Mouse (Mus musculus): ENCODE data around the gene Brca2. TPM values are rescaled to one million over a fixed set of nuclear protein-coding genes. Genes with fewer than 3 reads are reported as not detected.

The Brca2 gene
- polyA plus RNA-seq, 1 experiment from 2014 or later: 14.6 TPM

- 88% methylated on average over 1 of the region's 1 CpGs for WGBS
Measured at GRCm38 (mm10) chr5:150519551-150519950, 2.9 kb upstream of the Brca2 start.

GRCm38 (mm10) chr5:150522867-150523234, 421 bp downstream of the Brca2 start:
- no peaks in the 10 kb centered on the region for H3K9me3 ChIP-seq
- peak overlapping the region; percentile 54 for H3K4me2 ChIP-seq (replicated peaks)
- H3K27me3 ChIP-seq: no peaks in the 10 kb centered on the region
- peak overlapping the region; percentile 67; the same call in 1 of the 2 replicates for H3K27ac ChIP-seq (replicated peaks)
- H3K4me1 ChIP-seq: peaks cover 11% of the 10 kb centered on the region
- WGBS: 6% methylated on average over 11 of the region's 11 CpGs
- H3K4me3 ChIP-seq: peak overlapping the region; percentile 64
- ATAC-seq (replicated peaks): no peak
- H3K36me3 ChIP-seq: no peaks in the 10 kb centered on the region
- H3K9ac ChIP-seq (replicated peaks): peak overlapping the region; percentile 73

More at GRCm38 (mm10) chr5:150519551-150519950, 2.9 kb upstream of the Brca2 start:
- H3K27ac ChIP-seq (replicated peaks): no peak overlapping the region
- no peak for ATAC-seq (replicated peaks)
- no peaks in the 10 kb centered on the region for H3K36me3 ChIP-seq
- H3K4me3 ChIP-seq: no peak overlapping the region
- H3K4me1 ChIP-seq: peaks cover 11% of the 10 kb centered on the region
- H3K9me3 ChIP-seq: no peaks in the 10 kb centered on the region
- no peak overlapping the region for H3K9ac ChIP-seq (replicated peaks)
- no peak overlapping the region for H3K4me2 ChIP-seq (replicated peaks)
- no peaks in the 10 kb centered on the region for H3K27me3 ChIP-seq

GRCm38 (mm10) chr5:150525239-150525638, 2.8 kb downstream of the Brca2 start:
- Histone ChIP-seq H3K4me2 (replicated peaks) (no peak overlapping the region), H3K36me3 (no peaks in the 10 kb centered on the region), H3K27ac (replicated peaks) (no peak overlapping the region), H3K9me3 (no peaks in the 10 kb centered on the region), H3K4me1 (peaks cover 11% of the 10 kb centered on the region), H3K4me3 (no peak overlapping the region), H3K27me3 (no peaks in the 10 kb centered on the region), H3K9ac (replicated peaks) (no peak overlapping the region)
- ATAC-seq (replicated peaks): no peak
- 84% methylated on average over 2 of the region's 2 CpGs for WGBS

- 100% methylated on average over 1 of the region's 1 CpGs for WGBS
- H3K4me2 ChIP-seq (replicated peaks): no peak overlapping the region
- H3K36me3 ChIP-seq: peaks cover 24% of the 10 kb centered on the region
- H3K27me3 ChIP-seq: no peaks in the 10 kb centered on the region
- no peak overlapping the region for H3K9ac ChIP-seq (replicated peaks)
- no peaks in the 10 kb centered on the region for H3K9me3 ChIP-seq
- no peak overlapping the region for H3K4me3 ChIP-seq
- H3K27ac ChIP-seq (replicated peaks): no peak overlapping the region
- no peak for ATAC-seq (replicated peaks)
- H3K4me1 ChIP-seq: no peaks in the 10 kb centered on the region
Measured at GRCm38 (mm10) chr5:150541302-150541701, 18.9 kb downstream of the Brca2 start.

DNA sequence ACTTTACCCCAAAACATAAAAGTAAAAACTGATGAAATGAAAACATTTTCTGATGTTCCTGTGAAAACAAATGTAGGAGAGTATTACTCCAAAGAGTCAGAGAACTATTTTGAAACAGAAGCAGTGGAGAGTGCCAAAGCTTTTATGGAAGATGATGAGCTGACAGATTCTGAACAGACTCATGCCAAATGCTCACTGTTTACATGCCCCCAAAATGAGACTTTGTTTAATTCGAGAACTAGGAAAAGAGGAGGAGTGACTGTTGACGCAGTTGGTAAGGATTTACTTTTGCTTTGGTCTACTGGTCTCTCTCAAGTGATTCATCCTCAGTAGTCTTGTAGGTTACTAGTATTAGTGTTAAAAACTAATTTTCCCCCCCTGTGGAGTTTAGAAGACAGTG, 20.8 kb downstream of the Brca2 start:
- H3K9ac ChIP-seq (replicated peaks): no peak overlapping the region
- H3K36me3 ChIP-seq: peaks cover 20% of the 10 kb centered on the region
- no peaks in the 10 kb centered on the region for H3K27me3 ChIP-seq
- H3K4me2 ChIP-seq (replicated peaks): no peak overlapping the region
- ATAC-seq (replicated peaks): no peak
- no peak overlapping the region for H3K27ac ChIP-seq (replicated peaks)
- no peak overlapping the region for H3K4me3 ChIP-seq
- H3K9me3 ChIP-seq: no peaks in the 10 kb centered on the region
- H3K4me1 ChIP-seq: no peaks in the 10 kb centered on the region
- 92% methylated on average over 2 of the region's 2 CpGs for WGBS

DNA sequence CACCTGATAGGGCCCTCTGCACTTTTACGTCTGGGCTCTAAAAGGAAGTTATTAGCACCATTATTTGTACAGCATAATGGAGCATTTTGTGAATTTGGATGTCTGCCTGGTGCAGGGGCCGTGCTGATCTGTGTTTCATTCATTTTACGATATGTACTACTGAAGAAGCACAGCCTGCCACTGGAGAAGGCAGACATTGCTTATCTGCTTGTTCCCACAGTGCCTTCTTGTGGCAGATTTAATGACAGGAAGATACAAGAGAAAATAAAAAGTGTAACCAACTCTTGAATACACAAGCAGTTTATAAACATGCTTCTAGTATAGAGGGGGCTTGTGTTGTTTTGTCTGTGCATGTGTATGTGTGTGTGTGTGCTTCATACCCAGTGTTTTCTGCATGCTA, 29.2 kb downstream of the Brca2 start:
- Histone ChIP-seq H3K4me3 (no peak overlapping the region), H3K36me3 (peaks cover 7% of the 10 kb centered on the region), H3K4me1 (no peaks in the 10 kb centered on the region), H3K27ac (replicated peaks) (0 out of 2 replicates have a peak overlapping the region, but pooled peaks have one; percentile 5), H3K4me2 (replicated peaks) (no peak overlapping the region), H3K9me3 (no peaks in the 10 kb centered on the region), H3K9ac (replicated peaks) (no peak overlapping the region), H3K27me3 (no peaks in the 10 kb centered on the region)
- no peak for ATAC-seq (replicated peaks)
- WGBS: 35% methylated on average over 3 of the region's 3 CpGs

DNA sequence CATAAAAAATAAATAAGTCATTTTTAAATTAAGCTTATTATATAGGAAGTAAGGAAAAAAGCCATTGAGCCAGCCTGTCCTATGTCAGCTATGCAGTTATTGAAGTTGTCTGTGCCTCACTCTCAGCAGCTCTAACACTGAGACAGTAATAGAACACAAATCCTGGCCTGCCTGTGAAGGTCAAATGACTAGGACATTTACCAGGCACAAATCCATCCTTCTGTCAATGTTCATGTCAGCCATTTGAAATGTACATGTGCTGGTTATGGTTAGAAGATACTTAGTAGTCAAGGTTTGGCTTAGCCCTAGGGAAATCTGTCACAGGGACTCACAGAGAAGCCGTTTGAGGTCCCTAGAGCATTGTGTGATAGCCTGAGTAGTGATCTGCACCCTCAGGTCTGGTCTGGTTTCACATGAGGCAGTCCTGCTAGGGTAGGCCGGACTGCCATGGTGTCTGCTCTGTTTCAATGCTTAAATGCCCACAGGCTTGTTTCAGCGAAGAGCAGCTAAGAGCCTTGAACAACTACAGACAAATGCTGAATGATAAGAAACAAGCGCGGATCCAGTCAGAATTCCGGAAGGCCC, 37.2 kb downstream of the Brca2 start:
- H3K4me2 ChIP-seq (replicated peaks): no peak overlapping the region
- no peak overlapping the region for H3K4me3 ChIP-seq
- no peaks in the 10 kb centered on the region for H3K27me3 ChIP-seq
- peaks cover 18% of the 10 kb centered on the region for H3K36me3 ChIP-seq
- H3K9ac ChIP-seq (replicated peaks): no peak overlapping the region
- no peak overlapping the region for H3K27ac ChIP-seq (replicated peaks)
- WGBS: 96% methylated on average over 6 of the region's 6 CpGs
- no peak for ATAC-seq (replicated peaks)
- H3K4me1 ChIP-seq: no peaks in the 10 kb centered on the region
- H3K9me3 ChIP-seq: no peaks in the 10 kb centered on the region

DNA sequence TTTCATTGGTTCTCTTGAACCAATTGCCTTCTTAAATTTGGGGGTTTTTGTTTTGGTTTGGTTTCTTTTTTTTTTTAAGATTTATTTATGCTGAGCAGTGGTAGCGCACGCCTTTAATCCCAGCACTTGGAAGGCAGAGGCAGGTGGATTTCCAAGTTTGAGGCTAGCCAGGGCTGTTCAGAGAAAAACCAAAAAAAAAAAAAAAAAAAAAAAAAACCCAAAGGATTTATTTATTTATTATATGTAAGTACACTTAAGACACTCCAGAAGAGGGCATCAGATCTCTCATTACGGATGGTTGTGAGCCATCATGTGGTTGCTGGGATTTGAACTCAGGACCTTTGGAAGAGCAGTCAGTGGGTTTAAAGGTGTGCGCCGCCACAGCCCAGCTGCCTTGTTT, 38.4 kb downstream of the Brca2 start:
- H3K4me2 ChIP-seq (replicated peaks): no peak overlapping the region
- no peak overlapping the region for H3K9ac ChIP-seq (replicated peaks)
- no peaks in the 10 kb centered on the region for H3K4me1 ChIP-seq
- WGBS: 95% methylated on average over 5 of the region's 5 CpGs
- no peak overlapping the region for H3K27ac ChIP-seq (replicated peaks)
- peaks cover 18% of the 10 kb centered on the region for H3K36me3 ChIP-seq
- H3K4me3 ChIP-seq: no peak overlapping the region
- no peaks in the 10 kb centered on the region for H3K9me3 ChIP-seq
- no peak for ATAC-seq (replicated peaks)
- no peaks in the 10 kb centered on the region for H3K27me3 ChIP-seq

DNA sequence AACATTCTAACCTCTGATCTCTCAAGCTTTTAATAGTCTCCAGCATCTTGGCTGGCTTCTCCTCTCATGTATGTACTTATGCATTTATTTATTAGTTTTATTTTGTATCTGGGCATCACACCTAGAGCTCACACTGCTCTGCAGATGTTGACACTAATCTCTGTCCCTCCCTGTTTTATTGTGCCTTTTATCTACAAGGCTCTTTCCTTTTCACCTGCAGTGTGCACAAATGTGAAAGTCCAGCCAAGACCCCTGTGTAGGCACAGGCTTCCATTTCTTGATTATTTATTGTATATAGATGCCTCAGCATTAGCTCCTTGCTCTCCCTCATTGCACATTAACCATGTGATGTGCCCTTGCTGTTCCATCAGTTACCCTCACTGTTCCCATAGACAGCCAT, 38.9 kb downstream of the Brca2 start:
- no peak overlapping the region for H3K4me3 ChIP-seq
- ATAC-seq (replicated peaks): no peak
- H3K9ac ChIP-seq (replicated peaks): no peak overlapping the region
- peaks cover 18% of the 10 kb centered on the region for H3K36me3 ChIP-seq
- no peaks in the 10 kb centered on the region for H3K9me3 ChIP-seq
- H3K4me2 ChIP-seq (replicated peaks): no peak overlapping the region
- H3K4me1 ChIP-seq: no peaks in the 10 kb centered on the region
- H3K27ac ChIP-seq (replicated peaks): no peak overlapping the region
- no peaks in the 10 kb centered on the region for H3K27me3 ChIP-seq

- WGBS: 89% methylated on average over 5 of the region's 5 CpGs
- no peak for ATAC-seq (replicated peaks)
- H3K9ac ChIP-seq (replicated peaks): no peak overlapping the region
Measured at GRCm38 (mm10) chr5:150561783-150562182, 39.4 kb downstream of the Brca2 start.

DNA sequence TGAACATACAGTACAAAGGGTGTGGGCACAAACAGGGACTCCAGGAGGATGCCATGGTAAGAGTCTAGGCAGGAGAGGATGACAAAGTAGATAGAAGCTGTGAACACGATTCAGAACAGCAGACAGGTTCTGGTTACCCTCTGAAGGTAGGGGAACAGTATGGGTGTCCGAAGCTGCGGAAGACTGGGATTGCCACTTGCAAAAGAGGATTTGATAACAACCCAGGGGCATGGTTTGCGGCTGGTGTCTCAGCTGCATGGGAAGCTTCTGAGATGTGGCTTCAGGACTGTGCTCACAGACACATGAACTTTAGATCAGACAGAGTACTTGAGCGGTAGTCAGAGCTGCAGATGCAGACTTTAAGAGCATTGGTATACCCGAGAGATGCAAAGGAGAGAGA, 42.0 kb downstream of the Brca2 start:
- Histone ChIP-seq H3K36me3 (peaks cover 14% of the 10 kb centered on the region), H3K9me3 (no peaks in the 10 kb centered on the region), H3K27me3 (no peaks in the 10 kb centered on the region), H3K4me3 (no peak overlapping the region), H3K4me2 (replicated peaks) (no peak overlapping the region), H3K4me1 (no peaks in the 10 kb centered on the region), H3K27ac (replicated peaks) (no peak overlapping the region), H3K9ac (replicated peaks) (no peak overlapping the region)
- WGBS: 94% methylated on average over 6 of the region's 6 CpGs
- ATAC-seq (replicated peaks): no peak

More at GRCm38 (mm10) chr5:150561783-150562182, 39.4 kb downstream of the Brca2 start:
- Histone ChIP-seq H3K4me2 (replicated peaks) (no peak overlapping the region), H3K27me3 (no peaks in the 10 kb centered on the region), H3K4me3 (no peak overlapping the region), H3K9me3 (no peaks in the 10 kb centered on the region), H3K4me1 (no peaks in the 10 kb centered on the region), H3K27ac (replicated peaks) (no peak overlapping the region), H3K36me3 (peaks cover 18% of the 10 kb centered on the region)

- Histone ChIP-seq H3K4me2 (replicated peaks) (no peak overlapping the region), H3K9me3 (no peaks in the 10 kb centered on the region), H3K4me3 (no peak overlapping the region), H3K27me3 (no peaks in the 10 kb centered on the region), H3K27ac (replicated peaks) (no peak overlapping the region), H3K9ac (replicated peaks) (no peak overlapping the region), H3K36me3 (peaks cover 9% of the 10 kb centered on the region), H3K4me1 (no peaks in the 10 kb centered on the region)
- no peak for ATAC-seq (replicated peaks)
- 54% methylated on average over 3 of the region's 3 CpGs for whole genome bisulfite sequencing
Measured at GRCm38 (mm10) chr5:150566226-150566625, 43.8 kb downstream of the Brca2 start.

- no peak overlapping the region for H3K4me2 ChIP-seq (replicated peaks)
- no peak for ATAC-seq (replicated peaks)
- H3K4me1 ChIP-seq: no peaks in the 10 kb centered on the region
- no peak overlapping the region for H3K27ac ChIP-seq (replicated peaks)
- WGBS: 85% methylated on average over 5 of the region's 5 CpGs
- peaks cover 9% of the 10 kb centered on the region for H3K36me3 ChIP-seq
- H3K27me3 ChIP-seq: no peaks in the 10 kb centered on the region
- no peaks in the 10 kb centered on the region for H3K9me3 ChIP-seq
- H3K9ac ChIP-seq (replicated peaks): no peak overlapping the region
- no peak overlapping the region for H3K4me3 ChIP-seq
Measured at GRCm38 (mm10) chr5:150566971-150567370, 44.5 kb downstream of the Brca2 start.
